In the genomic region with DNA sequence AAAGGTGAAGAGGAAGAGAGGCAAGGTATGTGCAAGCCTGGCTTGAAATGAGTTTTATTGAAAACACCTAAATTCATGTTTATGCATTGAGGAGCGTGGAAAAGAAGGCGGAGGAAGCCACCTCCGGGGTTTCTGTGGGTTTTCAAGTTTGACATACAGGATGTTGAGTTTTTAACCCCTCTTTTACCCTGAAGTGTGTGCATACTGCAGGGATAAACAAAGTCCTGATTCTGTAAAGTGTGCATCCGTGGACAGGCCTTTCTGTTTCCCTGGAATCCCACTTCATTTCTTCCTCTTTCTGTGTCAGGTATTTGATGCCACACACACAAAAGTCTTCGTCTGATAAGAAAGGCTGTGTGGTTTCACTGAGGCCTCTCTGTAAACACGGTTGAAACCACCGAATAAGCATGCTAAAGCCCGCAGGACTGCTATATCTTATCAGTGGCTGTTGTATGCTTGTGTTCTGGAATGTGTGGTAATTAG, we compare ENCODE assay signal across 8 mouse cellular contexts.
DNase-seq lines count a peak whose midpoint lies in the region; ATAC-seq and TF ChIP-seq lines count a peak whose summit lies in the region.

No protein-coding gene starts in this region.

- TF ChIP-seq CTCF in lung, embryonic 14.5 days (IDR thresholded peaks at IDR 0.05; ENCODE audit: low read depth): no peak
- no peak for TF ChIP-seq CTCF in lung, adult 2 months (IDR thresholded peaks at IDR 0.05; ENCODE audit: insufficient read depth, low read length)

- H3K9ac ChIP-seq in lung, embryonic 14.5 days: peak overlapping the region; percentile 20; the same call in 1 of the 2 replicates
- no peak overlapping the region for H3K9ac ChIP-seq in embryonic facial prominence, embryonic 12.5 days
- no peak overlapping the region for H3K9ac ChIP-seq in liver, embryonic 11.5 days (ENCODE audit: low read depth, low read length)

- peak; percentile 38 for DNase-seq in lung, embryonic 14.5 days
- DNase-seq in lung, adult 2 months: no peak
- DNase-seq in liver, embryonic 11.5 days (ENCODE audit: low spot score): no peak
- DNase-seq in thymus, postnatal 0 days (ENCODE audit: low spot score): peak; percentile 79
- DNase-seq in right cerebral cortex, postnatal 4 days: no peak
- no peak for DNase-seq in right cerebral cortex, postnatal 36 days (ENCODE audit: low spot score in 2 of 2)

- ATAC-seq in lung, embryonic 14.5 days (ENCODE audit: insufficient read depth): no peak
- no peak for ATAC-seq in embryonic facial prominence, embryonic 12.5 days (ENCODE audit: insufficient number of reproducible peaks, insufficient read depth, low FRiP score, low TSS enrichment)
- peak; percentile 45; the same call in 1 of the 2 replicates for ATAC-seq in liver, embryonic 11.5 days (replicated peaks; ENCODE audit: low FRiP score)
- ATAC-seq in erythroid progenitor cell, adult 5-6 weeks (replicated peaks; ENCODE audit: low FRiP score, poor library complexity, severe bottlenecking): no peak

- no peak for TF ChIP-seq POLR2A in lung, adult 2 months (IDR thresholded peaks at IDR 0.05; ENCODE audit: borderline replicate concordance, extremely low read depth, low read depth, low read length)

- peak overlapping the region; percentile 83 for H3K27ac ChIP-seq in lung, embryonic 14.5 days (ENCODE audit: low read depth)
- peak overlapping the region; percentile 76 for H3K27ac ChIP-seq in embryonic facial prominence, embryonic 12.5 days
- peak overlapping the region; percentile 76 for H3K27ac ChIP-seq in liver, embryonic 11.5 days (ENCODE audit: low read depth, low read length)

- no peaks in the 10 kb centered on the region for H3K36me3 ChIP-seq in lung, embryonic 14.5 days (ENCODE audit: insufficient read depth)
- H3K36me3 ChIP-seq in embryonic facial prominence, embryonic 12.5 days: no peaks in the 10 kb centered on the region
- no peaks in the 10 kb centered on the region for H3K36me3 ChIP-seq in liver, embryonic 11.5 days (ENCODE audit: control insufficient read depth, insufficient read depth, low read length)

- peaks cover 54% of the 10 kb centered on the region for H3K4me1 ChIP-seq in lung, embryonic 14.5 days (ENCODE audit: insufficient read depth)
- peaks cover 17% of the 10 kb centered on the region for H3K4me1 ChIP-seq in lung, adult 2 months (ENCODE audit: control insufficient read depth, insufficient read depth, low read length)
- H3K4me1 ChIP-seq in embryonic facial prominence, embryonic 12.5 days: peaks cover 35% of the 10 kb centered on the region
- peaks cover 44% of the 10 kb centered on the region for H3K4me1 ChIP-seq in liver, embryonic 11.5 days (replicated peaks; ENCODE audit: control insufficient read depth, insufficient read depth, low read length)

- H3K27me3 ChIP-seq in lung, embryonic 14.5 days (ENCODE audit: insufficient read depth, low read length): no peaks in the 10 kb centered on the region
- H3K27me3 ChIP-seq in embryonic facial prominence, embryonic 12.5 days: no peaks in the 10 kb centered on the region
- no peaks in the 10 kb centered on the region for H3K27me3 ChIP-seq in liver, embryonic 11.5 days (replicated peaks; ENCODE audit: control insufficient read depth, insufficient read depth, low read length)

- H3K9me3 ChIP-seq in lung, embryonic 14.5 days (ENCODE audit: low read depth, low read length): no peaks in the 10 kb centered on the region
- no peaks in the 10 kb centered on the region for H3K9me3 ChIP-seq in embryonic facial prominence, embryonic 12.5 days
- no peaks in the 10 kb centered on the region for H3K9me3 ChIP-seq in liver, embryonic 11.5 days (ENCODE audit: control insufficient read depth, low read length)

- 8% methylated on average over 8 of the region's 8 CpGs for WGBS in lung, embryonic 14.5 days
- WGBS in lung, adult 2 months: 15% methylated on average over 8 of the region's 8 CpGs
- WGBS in embryonic facial prominence, embryonic 12.5 days: 12% methylated on average over 8 of the region's 8 CpGs
- WGBS in liver, embryonic 11.5 days: 4% methylated on average over 8 of the region's 8 CpGs

- H3K4me3 ChIP-seq in lung, embryonic 14.5 days (ENCODE audit: low read depth, low read length): peak overlapping the region; percentile 2; the same call in 1 of the 2 replicates
- H3K4me3 ChIP-seq in lung, adult 2 months (replicated peaks; ENCODE audit: extremely low read depth, low read depth, low read length): no peak overlapping the region
- H3K4me3 ChIP-seq in embryonic facial prominence, embryonic 12.5 days: no peak overlapping the region
- H3K4me3 ChIP-seq in liver, embryonic 11.5 days (ENCODE audit: low read depth, low read length): peak overlapping the region; percentile 21

- peak overlapping the region; percentile 75 for H3K4me2 ChIP-seq in lung, embryonic 14.5 days
- H3K4me2 ChIP-seq in embryonic facial prominence, embryonic 12.5 days (replicated peaks): peak overlapping the region; percentile 32
- H3K4me2 ChIP-seq in liver, embryonic 11.5 days: peak overlapping the region; percentile 94

Comparison
In these comparisons a context has a peak if more than half of its experiments do, and no peak if none do; other contexts are left out.
1. DNase-seq: peak in lung, embryonic 14.5 days (single experiment) and thymus, postnatal 0 days (single experiment); none in lung, adult 2 months (single experiment), liver, embryonic 11.5 days (single experiment), right cerebral cortex, postnatal 4 days (single experiment) and right cerebral cortex, postnatal 36 days (0 of 2).
2. H3K4me3 ChIP-seq: peak in lung, embryonic 14.5 days (single experiment) and liver, embryonic 11.5 days (single experiment); none in lung, adult 2 months (single experiment) and embryonic facial prominence, embryonic 12.5 days (single experiment).
3. H3K4me2 ChIP-seq: peak in every context shown above with its lines; median percentile 94 in liver, embryonic 11.5 days; 75 in lung, embryonic 14.5 days; 32 in embryonic facial prominence, embryonic 12.5 days.
4. Peak in every context shown above with its lines, with median percentiles within 50 percentile points of each other: H3K27ac ChIP-seq.